Mouse (Mus musculus) myocyte (in vitro differentiated cells): ENCODE results near the gene Sh3gl2. TPM values are rescaled to one million over a fixed set of nuclear protein-coding genes. Genes with fewer than 3 reads are reported as not detected.

ENCODE experiments used
- H3K27me3 ChIP-seq: one replicate; pipeline ENCODE4 v1.6.1; 2011; ENCODE audit not compliant: control insufficient read depth, insufficient read depth, insufficient read length
- H3K36me3 ChIP-seq: one replicate; pipeline ENCODE4 v1.6.1; 2011; ENCODE audit not compliant: control insufficient read depth, insufficient read depth
- H3K4me2 ChIP-seq: one replicate; pipeline ENCODE4 v1.6.1; 2011; ENCODE audit warnings: low read depth, control low read depth
- H3K4me3 ChIP-seq: one replicate; pipeline ENCODE4 v1.5.1; 2011; ENCODE audit warnings: mild to moderate bottlenecking, control low read depth, moderate library complexity
- H3K79me2 ChIP-seq: one replicate; pipeline ENCODE4 v1.6.1; 2011; ENCODE audit not compliant: control insufficient read depth, insufficient read depth
- H3ac ChIP-seq: one replicate; pipeline ENCODE4 v1.6.1; 2011; ENCODE audit not compliant: control insufficient read depth, insufficient read length
- CEBPB ChIP-seq: IDR thresholded peaks from 2 replicates; pipeline ENCODE4 v1.6.1; 2011; ENCODE audit warnings: mild to moderate bottlenecking, moderate library complexity; ENCODE audit not compliant: poor library complexity, insufficient read depth, severe bottlenecking
- E2F4 ChIP-seq: IDR thresholded peaks from one replicate; pipeline ENCODE4 v1.6.1; 2011; ENCODE audit warnings: mild to moderate bottlenecking, control low read depth, moderate library complexity; ENCODE audit not compliant: insufficient read depth
- MAX ChIP-seq: IDR thresholded peaks from one replicate; pipeline ENCODE4 v1.6.1; 2011; ENCODE audit warnings: low read depth, mild to moderate bottlenecking, control low read depth
- MYOD1 ChIP-seq, 3 experiments: IDR thresholded peaks; one replicate each; pipeline ENCODE4 v1.6.1; 2011; ENCODE audit warnings: control low read depth in 2 of 3, low read depth in 2 of 3, mild to moderate bottlenecking in 2 of 3, moderate library complexity in 1 of 3; ENCODE audit not compliant: insufficient read length in 2 of 3, control insufficient read depth in 1 of 3
- MYOG ChIP-seq, 3 experiments: IDR thresholded peaks; one replicate each; pipeline ENCODE4 v1.6.1; 2011; ENCODE audit warnings: control low read depth in 2 of 3, low read depth in 2 of 3, mild to moderate bottlenecking in 2 of 3; ENCODE audit not compliant: insufficient read length in 2 of 3, control insufficient read depth in 1 of 3, insufficient read depth in 1 of 3
- POLR2A ChIP-seq: IDR thresholded peaks from one replicate; pipeline ENCODE4 v1.6.1; 2011; ENCODE audit warnings: low read depth, mild to moderate bottlenecking, control low read depth, moderate library complexity; ENCODE audit not compliant: insufficient read length
- POLR2AphosphoS2 ChIP-seq: IDR thresholded peaks from one replicate; pipeline ENCODE4 v1.6.1; 2011; ENCODE audit warnings: low read depth, control low read depth; ENCODE audit not compliant: insufficient read length
- REST ChIP-seq: IDR thresholded peaks from one replicate; pipeline ENCODE4 v1.6.1; 2011; ENCODE audit warnings: mild to moderate bottlenecking, control low read depth, moderate library complexity; ENCODE audit not compliant: insufficient read depth, insufficient read length
- SRF ChIP-seq: IDR thresholded peaks from one replicate; pipeline ENCODE4 v1.6.1; 2011; ENCODE audit warnings: low read depth; ENCODE audit not compliant: control insufficient read depth, insufficient read length
- TCF12 ChIP-seq: IDR thresholded peaks from one replicate; pipeline ENCODE4 v1.6.1; 2011; ENCODE audit warnings: mild to moderate bottlenecking, control low read depth; ENCODE audit not compliant: poor library complexity, insufficient read depth, severe bottlenecking
- TCF3 ChIP-seq: IDR thresholded peaks from one replicate; pipeline ENCODE4 v1.6.1; 2011; ENCODE audit warnings: low read depth, control low read depth; ENCODE audit not compliant: insufficient read length
- USF1 ChIP-seq: IDR thresholded peaks from one replicate; pipeline ENCODE4 v1.6.1; 2011; ENCODE audit warnings: low read depth, mild to moderate bottlenecking, control low read depth, moderate library complexity
- polyA plus RNA-seq: library from polyadenylated mRNA; unstranded; fragments of >200 nt; fragmentation: generic; extraction: Trizol; gene quantifications from one replicate; pipeline ENCODE4 v1.2.1, GENCODE M21; 2012; ENCODE audit warnings: missing spikeins

The Sh3gl2 gene
- polyA plus RNA-seq, 1 experiment: not detected

- Histone ChIP-seq H3K4me3 (no peak overlapping the region), H3K4me2 (no peak overlapping the region), H3K27me3 (no peaks in the 10 kb centered on the region), H3K36me3 (no peaks in the 10 kb centered on the region), H3K79me2 (no peaks in the 10 kb centered on the region), H3ac (no peak overlapping the region)
- TF ChIP-seq USF1 (no peak), E2F4 (no peak), TCF3 (no peak), SRF (no peak), CEBPB (no peak), POLR2AphosphoS2 (no peak), REST (no peak), POLR2A (no peak), MYOD1 (IDR thresholded peaks at IDR 0.05; ENCODE audit: control insufficient read depth in 1 of 3, insufficient read length in 2 of 3, low read depth in 2 of 3) (no peak), MYOG (IDR thresholded peaks at IDR 0.05; ENCODE audit: control insufficient read depth in 1 of 3, insufficient read depth in 1 of 3, insufficient read length in 2 of 3, low read depth in 2 of 3) (no peak), MAX (no peak), TCF12 (no peak)
Observed at GRCm38 (mm10) chr4:85175466-85175865, 29.5 kb upstream of the Sh3gl2 start.

DNA sequence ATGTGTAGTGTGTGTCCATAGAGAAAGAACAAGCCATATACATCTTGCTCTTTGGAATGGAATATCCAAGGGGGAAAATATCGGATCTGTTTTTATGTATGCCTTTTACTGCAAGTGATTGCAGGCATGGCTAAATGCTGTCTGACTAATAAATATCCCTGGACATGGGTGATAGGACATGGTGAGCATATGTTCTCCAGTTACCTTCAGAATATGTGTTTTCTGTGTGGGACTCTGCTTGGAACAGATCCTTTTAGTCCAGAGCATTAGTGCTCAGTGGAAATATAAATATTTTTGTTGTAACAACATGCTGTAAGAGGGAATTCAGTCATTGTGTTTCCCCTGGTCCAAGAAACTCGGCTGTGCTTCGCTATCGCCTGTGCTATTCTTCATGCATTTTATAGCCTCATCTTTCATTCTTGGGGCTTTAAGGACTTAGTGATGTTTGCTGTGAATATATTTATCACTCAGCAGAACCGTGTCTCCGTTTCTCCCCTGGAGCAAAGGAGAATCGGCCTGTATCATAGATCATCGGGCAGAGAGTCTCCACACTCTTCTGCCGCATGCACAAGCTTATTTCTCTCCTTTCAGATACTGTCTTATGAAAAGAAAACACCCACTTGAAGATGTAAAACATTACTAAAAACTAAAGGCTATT lies 26.4 kb upstream of the Sh3gl2 start:
- H3K36me3 ChIP-seq: no peaks in the 10 kb centered on the region
- H3K4me2 ChIP-seq: no peak overlapping the region
- TF ChIP-seq CEBPB: no peak
- TF ChIP-seq REST: no peak
- no peak for TF ChIP-seq TCF12
- no peak for TF ChIP-seq POLR2AphosphoS2
- TF ChIP-seq SRF: no peak
- no peak overlapping the region for H3K4me3 ChIP-seq
- H3K79me2 ChIP-seq: no peaks in the 10 kb centered on the region
- no peaks in the 10 kb centered on the region for H3K27me3 ChIP-seq
- no peak overlapping the region for H3ac ChIP-seq

- no peaks in the 10 kb centered on the region for H3K79me2 ChIP-seq
- H3ac ChIP-seq: no peak overlapping the region
- no peaks in the 10 kb centered on the region for H3K27me3 ChIP-seq
- no peak overlapping the region for H3K4me2 ChIP-seq
- no peak for TF ChIP-seq CEBPB
- no peak for TF ChIP-seq TCF3
- no peak for TF ChIP-seq MYOG (IDR thresholded peaks at IDR 0.05; ENCODE audit: control insufficient read depth in 1 of 3, insufficient read depth in 1 of 3, insufficient read length in 2 of 3, low read depth in 2 of 3)
- TF ChIP-seq POLR2AphosphoS2: no peak
- no peak for TF ChIP-seq SRF
- no peak for TF ChIP-seq E2F4
- TF ChIP-seq REST: no peak
- TF ChIP-seq TCF12: no peak
- no peak for TF ChIP-seq USF1
- no peak for TF ChIP-seq POLR2A
- TF ChIP-seq MAX: no peak
- TF ChIP-seq MYOD1 (IDR thresholded peaks at IDR 0.05; ENCODE audit: control insufficient read depth in 1 of 3, insufficient read length in 2 of 3, low read depth in 2 of 3): no peak
- H3K36me3 ChIP-seq: no peaks in the 10 kb centered on the region
- no peak overlapping the region for H3K4me3 ChIP-seq
Observed at GRCm38 (mm10) chr4:85186011-85186410, 18.9 kb upstream of the Sh3gl2 start.

- H3K36me3 ChIP-seq: no peaks in the 10 kb centered on the region
- H3ac ChIP-seq: no peak overlapping the region
- H3K27me3 ChIP-seq: no peaks in the 10 kb centered on the region
- no peaks in the 10 kb centered on the region for H3K79me2 ChIP-seq
- TF ChIP-seq TCF12: no peak
- TF ChIP-seq E2F4: no peak
- H3K4me3 ChIP-seq: no peak overlapping the region
- H3K4me2 ChIP-seq: no peak overlapping the region
Observed at GRCm38 (mm10) chr4:85196201-85196600, 8.7 kb upstream of the Sh3gl2 start.

GRCm38 (mm10) chr4:85198431-85198830 lies 6.5 kb upstream of the Sh3gl2 start:
- Histone ChIP-seq H3K27me3 (no peaks in the 10 kb centered on the region), H3ac (no peak overlapping the region), H3K36me3 (no peaks in the 10 kb centered on the region), H3K79me2 (no peaks in the 10 kb centered on the region), H3K4me2 (no peak overlapping the region), H3K4me3 (no peak overlapping the region)
- TF ChIP-seq MYOG (IDR thresholded peaks at IDR 0.05; ENCODE audit: control insufficient read depth in 1 of 3, insufficient read depth in 1 of 3, insufficient read length in 2 of 3, low read depth in 2 of 3) (no peak), POLR2A (no peak), USF1 (no peak), SRF (no peak), E2F4 (no peak), REST (no peak), MYOD1 (IDR thresholded peaks at IDR 0.05; ENCODE audit: control insufficient read depth in 1 of 3, insufficient read length in 2 of 3, low read depth in 2 of 3) (no peak), CEBPB (no peak), MAX (no peak), TCF12 (no peak), POLR2AphosphoS2 (no peak), TCF3 (no peak)
